Mouse (Mus musculus): ENCODE measurements around the gene Padi6. TPM values are rescaled to one million over a fixed set of nuclear protein-coding genes. Genes with fewer than 3 reads are reported as not detected.

Padi6 gene
- polyA plus RNA-seq, 1 experiment = not detected

GRCm38 (mm10) chr4:140680731-140681397 lies 61.6 kb downstream of the Padi6 start:
- no peak for DNase-seq (ENCODE audit: low read depth)
- TF ChIP-seq CTCF (IDR thresholded peaks at IDR 0.05; ENCODE audit: borderline replicate concordance, extremely low read depth, insufficient read depth, insufficient read length) (no peak), POLR2A (IDR thresholded peaks at IDR 0.05; ENCODE audit: borderline replicate concordance, extremely low read depth, insufficient read depth, insufficient read length, poor library complexity, severe bottlenecking) (no peak)

- TF ChIP-seq POLR2A (IDR thresholded peaks at IDR 0.05; ENCODE audit: borderline replicate concordance, extremely low read depth, insufficient read depth, insufficient read length, poor library complexity, severe bottlenecking) (no peak), CTCF (IDR thresholded peaks at IDR 0.05; ENCODE audit: borderline replicate concordance, extremely low read depth, insufficient read depth, insufficient read length) (peak; percentile 89)
- peak; percentile 85 for DNase-seq (ENCODE audit: low read depth)
Measured at GRCm38 (mm10) chr4:140679723-140680380, 62.6 kb downstream of the Padi6 start.

GRCm38 (mm10) chr4:140679038-140679437 lies 63.4 kb downstream of the Padi6 start:
- TF ChIP-seq CTCF (IDR thresholded peaks at IDR 0.05; ENCODE audit: borderline replicate concordance, extremely low read depth, insufficient read depth, insufficient read length) (peak; percentile 86), POLR2A (IDR thresholded peaks at IDR 0.05; ENCODE audit: borderline replicate concordance, extremely low read depth, insufficient read depth, insufficient read length, poor library complexity, severe bottlenecking) (no peak)
- DNase-seq (ENCODE audit: low read depth) = peak; percentile 69

Other genes with a start within 250 kb of the Padi6 start
- 43.4 and 45.9 TPM in 2 replicates for gene Arhgef10l, start 76.6 kb downstream of the Padi6 start, polyA plus RNA-seq (2012; rRNA removed)
- gene Rcc2, start 42.1 kb downstream of the Padi6 start, polyA plus RNA-seq (2012; rRNA removed) = 104 and 106 TPM in 2 replicates
- gene Padi4, start 31.6 kb upstream of the Padi6 start, polyA plus RNA-seq (2012; rRNA removed) = 0.11 and 0.14 TPM in 2 replicates
- 0.01 and 0.05 TPM in 2 replicates for gene Padi3, start 68.0 kb upstream of the Padi6 start, polyA plus RNA-seq (2012; rRNA removed)
- 0.03 TPM in 2 replicates for gene Padi1, start 103.1 kb upstream of the Padi6 start, polyA plus RNA-seq (2012; rRNA removed)
- 0.43 and 0.67 TPM in 2 replicates for gene Padi2, start 163.7 kb upstream of the Padi6 start, polyA plus RNA-seq (2012; rRNA removed)
- gene Sdhb, start 218.6 kb upstream of the Padi6 start, polyA plus RNA-seq (2012; rRNA removed) = 213 and 233 TPM in 2 replicates
- 260 and 278 TPM in 2 replicates for gene Atp13a2, start 244.2 kb upstream of the Padi6 start, polyA plus RNA-seq (2012; rRNA removed)